Mouse (Mus musculus) adrenal gland, postnatal 14 days (tissue): ENCODE results near the gene Kmt2a. TPM values are rescaled to one million over a fixed set of nuclear protein-coding genes. Genes with fewer than 3 reads are reported as not detected.

ENCODE experiments used
- DNase-seq: peaks from one replicate; pipeline ENCODE4 v3.0.0; 2021; ENCODE audit warnings: mixed read lengths
- total RNA-seq: library from RNA; stranded (reverse); gene quantifications from 2 replicates; pipeline ENCODE4 v1.2.3, GENCODE M21; 2021

Gene Kmt2a
- total RNA-seq, 1 experiment from 2014 or later: 37.2 TPM

GRCm38 (mm10) chr9:44880309-44881081, 601 bp downstream of the Kmt2a start:
- DNase-seq: peak; percentile 48

- peak; percentile 25 for DNase-seq
These were observed 1.3 kb downstream of the Kmt2a start for GRCm38 (mm10) chr9:44879694-44880271.

- DNase-seq: peak; percentile 18
These were observed 2.2 kb downstream of the Kmt2a start for GRCm38 (mm10) chr9:44878776-44879500.

- peak; percentile 9 for DNase-seq
These were observed 3.4 kb downstream of the Kmt2a start for GRCm38 (mm10) chr9:44877686-44878085.

GRCm38 (mm10) chr9:44875476-44875875, 5.6 kb downstream of the Kmt2a start:
- DNase-seq: peak; percentile 78

GRCm38 (mm10) chr9:44874198-44874597, 6.9 kb downstream of the Kmt2a start:
- no peak for DNase-seq

- DNase-seq: no peak
These were observed 7.4 kb downstream of the Kmt2a start for GRCm38 (mm10) chr9:44873665-44874064.

- DNase-seq: peak; percentile 19
These were observed 12.6 kb downstream of the Kmt2a start for GRCm38 (mm10) chr9:44868336-44869094.

- no peak for DNase-seq
These were observed 13.4 kb downstream of the Kmt2a start for GRCm38 (mm10) chr9:44867664-44868063.

- DNase-seq: peak; percentile 25
These were observed 14.4 kb downstream of the Kmt2a start for GRCm38 (mm10) chr9:44866501-44867240.

GRCm38 (mm10) chr9:44861121-44861520, 20.0 kb downstream of the Kmt2a start:
- no peak for DNase-seq

GRCm38 (mm10) chr9:44858657-44859056, 22.4 kb downstream of the Kmt2a start:
- no peak for DNase-seq

GRCm38 (mm10) chr9:44857405-44857992, 23.6 kb downstream of the Kmt2a start:
- DNase-seq: no peak

- DNase-seq: no peak
These were observed 25.9 kb downstream of the Kmt2a start for GRCm38 (mm10) chr9:44855153-44855552.

- no peak for DNase-seq
These were observed 33.6 kb downstream of the Kmt2a start for GRCm38 (mm10) chr9:44847446-44847845.

GRCm38 (mm10) chr9:44841241-44841640, 39.9 kb downstream of the Kmt2a start:
- peak; percentile 31 for DNase-seq

GRCm38 (mm10) chr9:44836439-44836838, 44.7 kb downstream of the Kmt2a start:
- DNase-seq: peak; percentile 89

GRCm38 (mm10) chr9:44832356-44832755, 48.7 kb downstream of the Kmt2a start:
- DNase-seq: peak; percentile 54

- DNase-seq: no peak
These were observed 50.6 kb downstream of the Kmt2a start for GRCm38 (mm10) chr9:44830506-44830905.

- DNase-seq: no peak
These were observed 52.2 kb downstream of the Kmt2a start for GRCm38 (mm10) chr9:44828944-44829343.

GRCm38 (mm10) chr9:44826660-44827059, 54.4 kb downstream of the Kmt2a start:
- no peak for DNase-seq
